10 mouse cellular contexts compared by ENCODE assay signal in the genomic region with DNA sequence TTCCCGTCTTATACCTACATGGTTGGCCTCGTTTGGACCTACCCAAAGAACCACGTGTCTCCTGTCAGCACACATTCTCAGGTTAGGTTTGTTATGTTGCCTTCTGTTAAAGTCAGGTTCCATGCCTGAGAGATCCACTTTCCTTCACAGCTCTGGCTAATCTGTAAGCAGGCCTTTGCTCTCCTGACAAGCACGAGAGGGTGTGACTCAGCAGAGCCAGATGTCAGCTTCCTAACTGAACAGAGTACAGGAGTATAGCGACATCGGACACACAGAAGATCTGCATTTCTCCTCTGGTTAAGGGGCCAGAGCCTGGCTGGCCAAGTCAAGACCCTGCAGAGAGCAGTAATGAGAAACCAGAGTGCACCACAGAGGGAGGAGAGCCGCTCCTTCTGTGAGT. TPM values are rescaled to one million over a fixed set of nuclear protein-coding genes. Genes with fewer than 3 reads are reported as not detected.
DNase-seq lines count a peak whose midpoint lies in the region; ATAC-seq and TF ChIP-seq lines count a peak whose summit lies in the region.
"Had no signal": no experiment of that assay in that cellular context is flagged by ENCODE, and none has a peak within 500 bp of the region (broad histone marks: within the 10 kb centered on the region; RNA-seq: fewer than 3 reads in every experiment).

No protein-coding gene starts in this region.

- no peak for ATAC-seq in lung, postnatal 0 days
- no peak for ATAC-seq in limb, embryonic 14.5 days (ENCODE audit: low FRiP score, low read depth)
- ATAC-seq: forebrain, embryonic 14.5 days had no signal

- H3K4me1 ChIP-seq in lung, postnatal 0 days (ENCODE audit: insufficient read depth, low read depth, low read length), result 0 out of 2 replicates have a peak, but pooled peaks cover 3% of the 10 kb centered on the region
- H3K4me1 ChIP-seq in limb, embryonic 14.5 days (ENCODE audit: control insufficient read depth, insufficient read depth, low read length), result no peaks in the 10 kb centered on the region

- H3K27me3 ChIP-seq in lung, postnatal 0 days (replicated peaks; ENCODE audit: insufficient read depth, low read length), result no peaks in the 10 kb centered on the region
- H3K27me3 ChIP-seq in limb, embryonic 14.5 days (ENCODE audit: control insufficient read depth, insufficient read depth, low read length), result no peaks in the 10 kb centered on the region

- TF ChIP-seq CTCF in lung, postnatal 0 days (IDR thresholded peaks at IDR 0.05), result no peak

- H3K9me3 ChIP-seq in lung, postnatal 0 days (ENCODE audit: low read length), result no peaks in the 10 kb centered on the region
- H3K9me3 ChIP-seq in limb, embryonic 14.5 days (ENCODE audit: control insufficient read depth, low read length), result no peaks in the 10 kb centered on the region

- no peaks in the 10 kb centered on the region for H3K36me3 ChIP-seq in lung, postnatal 0 days (ENCODE audit: insufficient read depth, low read length)
- no peaks in the 10 kb centered on the region for H3K36me3 ChIP-seq in limb, embryonic 14.5 days (ENCODE audit: control insufficient read depth, insufficient read depth, low read length)

- TF ChIP-seq POLR2A in limb, embryonic 14.5 days (IDR thresholded peaks at IDR 0.05; ENCODE audit: borderline replicate concordance, extremely low read depth, insufficient read depth, insufficient read length), result no peak

- peak; percentile 28 for DNase-seq in embryo, embryonic 10.5 days (ENCODE audit: low spot score)
- no peak for DNase-seq in embryo, embryonic 11 days
- no peak for DNase-seq in lung, postnatal 0 days (ENCODE audit: low spot score)
- DNase-seq in lung, postnatal 10 days, result no peak
- DNase-seq in limb, embryonic 14.5 days (ENCODE audit: low spot score), result no peak
- peak; percentile 9 for DNase-seq in thymus, postnatal 0 days (ENCODE audit: low spot score)
- no peak for DNase-seq in urinary bladder, adult 2 months (ENCODE audit: low spot score)
- no peak for DNase-seq in layer of hippocampus, postnatal 10 days (ENCODE audit: low spot score in 2 of 2)
- DNase-seq: adrenal gland, postnatal 25 days had no signal

- peak overlapping the region; percentile 50 for H3K4me2 ChIP-seq in lung, postnatal 0 days (replicated peaks; ENCODE audit: low read depth, low read length)
- peak overlapping the region; percentile 48 for H3K4me2 ChIP-seq in limb, embryonic 14.5 days (replicated peaks; ENCODE audit: low read depth, low read length, severe bottlenecking)

- no peak for TF ChIP-seq EP300 in lung, postnatal 0 days (IDR thresholded peaks at IDR 0.05)

- H3K9ac ChIP-seq in lung, postnatal 0 days (replicated peaks; ENCODE audit: low read depth), result no peak overlapping the region; the same call in 1 of the 2 replicates
- 0 out of 2 replicates have a peak overlapping the region, but pooled peaks have one; percentile 1 for H3K9ac ChIP-seq in limb, embryonic 14.5 days (ENCODE audit: low read depth, low read length, severe bottlenecking)

- H3K4me3 ChIP-seq in lung, postnatal 0 days (ENCODE audit: low read depth, low read length), result no peak overlapping the region
- H3K4me3 ChIP-seq in limb, embryonic 14.5 days (replicated peaks; ENCODE audit: low read length), result peak overlapping the region; percentile 29; the same call in 1 of the 2 replicates

- 36% methylated on average over 7 of the region's 7 CpGs for WGBS in lung, postnatal 0 days
- 48% methylated on average over 7 of the region's 7 CpGs for WGBS in limb, embryonic 14.5 days

- no peak overlapping the region for H3K27ac ChIP-seq in lung, postnatal 0 days (ENCODE audit: low read length)
- H3K27ac ChIP-seq in limb, embryonic 14.5 days (replicated peaks; ENCODE audit: low read depth, low read length), result no peak overlapping the region

RNA-seq across cellular contexts. Expression of a gene that starts 55.9 kb away (rescaled TPM):
- 0.07 and 0.10 TPM in 2 replicates for polyA plus RNA-seq in lung, postnatal 0 days (2015; fragmentation: Nextera tagmentation; extraction: Ambion mirVana)
- polyA plus RNA-seq in limb, embryonic 14.5 days (2012; rRNA removed), result 1.8 and 2.0 TPM in 2 replicates
- 0.61 and 0.91 TPM in 2 replicates for polyA plus RNA-seq in limb, embryonic 14.5 days (2014; fragmentation: Nextera tagmentation; extraction: Ambion mirVana)
- polyA plus RNA-seq in thymus, postnatal 0 days (2015; fragmentation: Nextera tagmentation; extraction: Ambion mirVana), result 0.03 TPM in 1 of 2 replicates, not detected in the other
- 0.01 and 0.04 TPM in 2 replicates for polyA plus RNA-seq in urinary bladder, adult 2 months (2012; rRNA removed)
- under 1 TPM; 0.46 to 0.78 TPM for total RNA-seq in layer of hippocampus, postnatal 10 days (2021)

Comparison
In these comparisons a context has a peak if more than half of its experiments do, and no peak if none do; other contexts are left out.
1. DNase-seq: peak in embryo, embryonic 10.5 days (single experiment) and thymus, postnatal 0 days (single experiment); none in embryo, embryonic 11 days (single experiment), lung, postnatal 0 days (single experiment), lung, postnatal 10 days (single experiment), limb, embryonic 14.5 days (single experiment), urinary bladder, adult 2 months (single experiment) and layer of hippocampus, postnatal 10 days (0 of 2).